Mouse (Mus musculus) cortical plate, adult 2 months (tissue): Measurements from ENCODE around the gene Nek8.

Experiments
- CTCF ChIP-seq: fragments of 200-500 bp; IDR thresholded peaks from 2 replicates; pipeline ENCODE4 v1.5.1; 2011; ENCODE audit warnings: mild to moderate bottlenecking, control low read depth, low read length; ENCODE audit not compliant: insufficient read depth; ENCODE audit errors: extremely low read depth
- POLR2A ChIP-seq: fragments of 200-500 bp; IDR thresholded peaks from 2 replicates; pipeline ENCODE4 v1.6.1; 2011; ENCODE audit warnings: mild to moderate bottlenecking, low read length, control low read depth; ENCODE audit not compliant: insufficient read depth; ENCODE audit errors: extremely low read depth

- TF ChIP-seq CTCF = no peak
- TF ChIP-seq POLR2A = no peak
Observed at GRCm38 (mm10) chr11:78163681-78164603, 12.5 kb downstream of the Nek8 start.
